Mouse (Mus musculus) stomach, postnatal 0 days (tissue): Measurements from ENCODE around the gene Zdhhc18. TPM values are rescaled to one million over a fixed set of nuclear protein-coding genes. Genes with fewer than 3 reads are reported as not detected.

Source experiments
- ATAC-seq: fragments of 200-750 bp; cut with Nextera tagmentation; 2 replicates; pipeline ENCODE4 v1.8.0; 2017; ENCODE audit not compliant: low FRiP score, low TSS enrichment
- DNase-seq: peaks from one replicate; pipeline ENCODE4 v3.0.0-alpha.2; 2016; ENCODE audit warnings: low spot score
- H3K27ac ChIP-seq: fragments of 300-500 bp; sonication (generic); replicated peaks from 2 replicates; pipeline ENCODE4 v1.5.1; 2014; ENCODE audit warnings: mild to moderate bottlenecking, control low read depth
- H3K27me3 ChIP-seq: fragments of 300-500 bp; sonication (generic); 2 replicates; pipeline ENCODE4 v1.6.1; 2014; ENCODE audit warnings: low read length; ENCODE audit not compliant: control insufficient read depth, insufficient read depth
- H3K36me3 ChIP-seq: fragments of 300-500 bp; sonication (generic); 2 replicates; pipeline ENCODE4 v1.6.1; 2014; ENCODE audit warnings: low read length, mixed read lengths; ENCODE audit not compliant: control insufficient read depth, insufficient read depth
- H3K4me1 ChIP-seq: fragments of 300-500 bp; sonication (generic); replicated peaks from 2 replicates; pipeline ENCODE4 v1.6.1; 2014; ENCODE audit warnings: antibody characterized with exemption; ENCODE audit not compliant: control insufficient read depth, insufficient read depth
- H3K4me2 ChIP-seq: fragments of 300-500 bp; sonication (generic); replicated peaks from 2 replicates; pipeline ENCODE4 v1.6.1; 2014; ENCODE audit warnings: low read depth, mild to moderate bottlenecking, control low read depth, moderate library complexity
- H3K4me3 ChIP-seq: fragments of 300-500 bp; sonication (generic); 2 replicates; pipeline ENCODE4 v1.5.1; 2014; ENCODE audit warnings: low read depth, low read length, control low read depth
- H3K9ac ChIP-seq: fragments of 300-500 bp; sonication (generic); 2 replicates; pipeline ENCODE4 v1.6.1; 2014; ENCODE audit warnings: mild to moderate bottlenecking, low read length, control low read depth, mixed read lengths
- H3K9me3 ChIP-seq: fragments of 300-500 bp; sonication (generic); 2 replicates; pipeline ENCODE4 v1.6.1; 2016; ENCODE audit warnings: low read length; ENCODE audit not compliant: control insufficient read depth
- CTCF ChIP-seq: IDR thresholded peaks from 2 replicates; pipeline ENCODE4 v1.5.1; 2016; ENCODE audit warnings: antibody characterized with exemption, low read depth, mild to moderate bottlenecking, moderate library complexity
- EP300 ChIP-seq: optimal IDR thresholded peaks from 2 replicates; pipeline ENCODE3; 2016; ENCODE audit warnings: antibody characterized with exemption
- WGBS: fragments of 180-500 bp; shearing (Covaris S2); extraction: QIAGEN DNeasy Blood & Tissue Kit; methylation state at CpG from one replicate; pipeline ENCODE4 v1.1.7; 2014; 5-methylcytosine and 5-hydroxymethylcytosine counted together
- polyA plus RNA-seq: library from polyadenylated mRNA; unstranded; fragments of >200 nt; fragmentation: Nextera tagmentation; extraction: Ambion mirVana; gene quantifications from 2 replicates; pipeline ENCODE4 v1.2.1, GENCODE M21; 2015

Zdhhc18 gene
- polyA plus RNA-seq, 1 experiment from 2014 or later: 1.6 TPM

GRCm38 (mm10) chr4:133612416-133612815, 37.5 kb downstream of the Zdhhc18 start:
- H3K9ac ChIP-seq: no peak overlapping the region
- no peaks in the 10 kb centered on the region for H3K9me3 ChIP-seq
- no peaks in the 10 kb centered on the region for H3K4me1 ChIP-seq
- no peak overlapping the region for H3K27ac ChIP-seq
- no peak overlapping the region for H3K4me2 ChIP-seq
- TF ChIP-seq CTCF: peak; percentile 47
- TF ChIP-seq EP300: no peak
- 99% methylated on average over 7 of the region's 7 CpGs for WGBS
- no peaks in the 10 kb centered on the region for H3K27me3 ChIP-seq
- ATAC-seq (no peak), DNase-seq (peak; percentile 13)
- H3K4me3 ChIP-seq: no peak overlapping the region
- no peaks in the 10 kb centered on the region for H3K36me3 ChIP-seq

GRCm38 (mm10) chr4:133611815-133612214, 38.1 kb downstream of the Zdhhc18 start:
- H3K9me3 ChIP-seq: no peaks in the 10 kb centered on the region
- no peak overlapping the region for H3K4me2 ChIP-seq
- no peaks in the 10 kb centered on the region for H3K4me1 ChIP-seq
- WGBS: 96% methylated on average over 5 of the region's 5 CpGs
- no peak overlapping the region for H3K4me3 ChIP-seq
- TF ChIP-seq EP300 (no peak), CTCF (peak; percentile 52)
- no peaks in the 10 kb centered on the region for H3K36me3 ChIP-seq
- ATAC-seq: no peak
- DNase-seq: peak; percentile 12
- no peak overlapping the region for H3K9ac ChIP-seq
- H3K27me3 ChIP-seq: no peaks in the 10 kb centered on the region
- no peak overlapping the region for H3K27ac ChIP-seq

- H3K4me2 ChIP-seq: no peak overlapping the region
- peak; percentile 91 for DNase-seq
- H3K4me3 ChIP-seq: no peak overlapping the region
- H3K9me3 ChIP-seq: no peaks in the 10 kb centered on the region
- TF ChIP-seq CTCF (peak; percentile 95), EP300 (no peak)
- no peaks in the 10 kb centered on the region for H3K36me3 ChIP-seq
- ATAC-seq: peak; percentile 53
- no peak overlapping the region for H3K27ac ChIP-seq
- 0 out of 2 replicates have a peak, but pooled peaks cover 2% of the 10 kb centered on the region for H3K4me1 ChIP-seq
- 12% methylated on average over 6 of the region's 6 CpGs for WGBS
- no peak overlapping the region for H3K9ac ChIP-seq
- H3K27me3 ChIP-seq: no peaks in the 10 kb centered on the region
These were observed 40.2 kb downstream of the Zdhhc18 start for GRCm38 (mm10) chr4:133609719-133610118.

GRCm38 (mm10) chr4:133607284-133607683, 42.7 kb downstream of the Zdhhc18 start:
- ATAC-seq: peak; percentile 69
- WGBS: 66% methylated on average over 10 of the region's 10 CpGs
- peak overlapping the region; percentile 82 for H3K27ac ChIP-seq
- DNase-seq: peak; percentile 80
- 0 out of 2 replicates have a peak, but pooled peaks cover 2% of the 10 kb centered on the region for H3K4me1 ChIP-seq
- no peak overlapping the region for H3K4me2 ChIP-seq
- H3K9me3 ChIP-seq: no peaks in the 10 kb centered on the region
- H3K4me3 ChIP-seq: no peak overlapping the region
- no peaks in the 10 kb centered on the region for H3K27me3 ChIP-seq
- no peak overlapping the region for H3K9ac ChIP-seq
- peaks cover 5% of the 10 kb centered on the region; the same call in 1 of the 2 replicates for H3K36me3 ChIP-seq
- TF ChIP-seq EP300 (no peak), CTCF (no peak)

GRCm38 (mm10) chr4:133605330-133605729, 44.6 kb downstream of the Zdhhc18 start:
- Histone ChIP-seq H3K27me3 (no peaks in the 10 kb centered on the region), H3K4me3 (no peak overlapping the region), H3K4me1 (0 out of 2 replicates have a peak, but pooled peaks cover 2% of the 10 kb centered on the region), H3K9ac (peak overlapping the region; percentile 18; the same call in 1 of the 2 replicates), H3K36me3 (peaks cover 5% of the 10 kb centered on the region; the same call in 1 of the 2 replicates), H3K9me3 (no peaks in the 10 kb centered on the region), H3K27ac (peak overlapping the region; percentile 84), H3K4me2 (no peak overlapping the region)
- ATAC-seq (peak; percentile 6; the same call in 1 of the 2 replicates), DNase-seq (peak; percentile 74)
- TF ChIP-seq EP300 (peak; percentile 83), CTCF (no peak)
- WGBS: 31% methylated on average over 9 of the region's 9 CpGs

GRCm38 (mm10) chr4:133604856-133605255, 45.1 kb downstream of the Zdhhc18 start:
- Histone ChIP-seq H3K27me3 (no peaks in the 10 kb centered on the region), H3K27ac (peak overlapping the region; percentile 84), H3K9ac (no peak overlapping the region), H3K9me3 (no peaks in the 10 kb centered on the region), H3K36me3 (peaks cover 5% of the 10 kb centered on the region; the same call in 1 of the 2 replicates), H3K4me1 (0 out of 2 replicates have a peak, but pooled peaks cover 2% of the 10 kb centered on the region), H3K4me3 (no peak overlapping the region), H3K4me2 (no peak overlapping the region)
- DNase-seq (no peak), ATAC-seq (no peak)
- 59% methylated on average over 6 of the region's 6 CpGs for WGBS
- TF ChIP-seq CTCF (no peak), EP300 (no peak)
